Mouse (Mus musculus) bone marrow macrophage, adult 2 months (primary cell): ENCODE data around the gene Gm20388. TPM values are rescaled to one million over a fixed set of nuclear protein-coding genes. Genes with fewer than 3 reads are reported as not detected.
"Not testable (repeated sequence)": the region's sequence is repeated elsewhere in the genome, so short reads cannot be mapped to it uniquely, and the experiment has no call there.

Experiments used
- H3K27ac ChIP-seq: 2 replicates; pipeline ENCODE4 v1.5.1; 2012; ENCODE audit warnings: low read depth, low read length; ENCODE audit not compliant: insufficient read depth
- H3K4me1 ChIP-seq: 2 replicates; pipeline ENCODE4 v1.6.1; 2012; ENCODE audit warnings: low read length; ENCODE audit not compliant: control insufficient read depth, insufficient read depth
- H3K4me3 ChIP-seq: 2 replicates; pipeline ENCODE4 v1.5.1; 2012; ENCODE audit warnings: mild to moderate bottlenecking, low read length, moderate library complexity; ENCODE audit not compliant: insufficient read depth
- CTCF ChIP-seq: IDR thresholded peaks from 2 replicates; pipeline ENCODE4 v1.5.1; 2012; ENCODE audit warnings: low read depth, mild to moderate bottlenecking, low read length, moderate library complexity
- POLR2A ChIP-seq: IDR thresholded peaks from 2 replicates; pipeline ENCODE4 v1.6.1; 2012; ENCODE audit warnings: mild to moderate bottlenecking, low read depth, low read length, borderline replicate concordance
- polyA plus RNA-seq: library from polyadenylated mRNA; stranded (reverse); fragments of >200 nt; gene quantifications from 2 replicates; pipeline ENCODE4 v1.2.4, GENCODE M21; 2012; ENCODE audit not compliant: missing spikeins, insufficient read depth, insufficient read length

Gm20388 gene
- polyA plus RNA-seq, 1 experiment: 32.7 TPM

DNA sequence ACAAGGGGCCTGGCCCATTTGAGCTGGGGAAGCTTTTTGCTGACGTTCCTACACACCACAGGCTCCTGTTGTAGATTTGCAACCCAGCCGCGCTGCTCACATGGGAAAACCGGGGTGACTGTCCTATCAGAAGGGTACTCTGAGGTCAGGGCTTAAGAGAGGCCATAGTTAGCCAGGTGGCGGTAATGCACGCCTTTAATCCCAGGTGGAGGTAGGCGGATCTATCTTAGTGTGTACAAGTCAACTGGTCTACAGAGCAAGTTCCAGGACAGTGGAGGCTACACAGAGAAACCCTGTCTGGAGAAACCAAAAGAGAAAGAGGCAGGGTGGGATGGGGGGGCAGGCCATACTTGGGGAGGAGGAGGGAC, 2409.1 kb downstream of the Gm20388 start:
- Histone ChIP-seq H3K4me1 (peaks cover 28% of the 10 kb centered on the region), H3K4me3 (no peak overlapping the region), H3K27ac (no peak overlapping the region)
- TF ChIP-seq POLR2A: no peak
- no peak for TF ChIP-seq CTCF

DNA sequence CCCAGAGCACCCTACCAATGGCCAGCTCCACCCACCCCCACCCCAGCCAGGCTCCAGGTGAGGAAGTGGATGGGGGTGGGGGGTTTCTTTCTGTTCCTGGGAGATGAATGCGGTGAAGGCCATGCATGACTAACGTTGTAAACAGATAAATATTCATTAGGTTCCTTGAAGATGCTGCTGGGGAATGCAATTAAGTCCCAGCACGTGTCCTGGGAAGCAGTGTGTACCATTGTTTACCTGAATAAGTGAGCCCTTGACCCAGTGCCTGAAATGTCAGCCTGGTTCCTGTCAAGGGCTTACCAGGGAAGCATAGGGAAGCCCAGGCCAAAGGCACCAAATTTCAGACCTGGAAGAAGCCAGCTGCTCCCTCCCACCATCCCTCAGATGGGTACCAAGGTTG, 2409.9 kb downstream of the Gm20388 start:
- Histone ChIP-seq H3K27ac (no peak overlapping the region), H3K4me1 (peaks cover 23% of the 10 kb centered on the region), H3K4me3 (no peak overlapping the region)
- TF ChIP-seq CTCF (no peak), POLR2A (no peak)

GRCm38 (mm10) chr8:122321455-122321921, 2410.8 kb downstream of the Gm20388 start:
- Histone ChIP-seq H3K27ac (no peak overlapping the region), H3K4me3 (no peak overlapping the region), H3K4me1 (peaks cover 21% of the 10 kb centered on the region)

DNA sequence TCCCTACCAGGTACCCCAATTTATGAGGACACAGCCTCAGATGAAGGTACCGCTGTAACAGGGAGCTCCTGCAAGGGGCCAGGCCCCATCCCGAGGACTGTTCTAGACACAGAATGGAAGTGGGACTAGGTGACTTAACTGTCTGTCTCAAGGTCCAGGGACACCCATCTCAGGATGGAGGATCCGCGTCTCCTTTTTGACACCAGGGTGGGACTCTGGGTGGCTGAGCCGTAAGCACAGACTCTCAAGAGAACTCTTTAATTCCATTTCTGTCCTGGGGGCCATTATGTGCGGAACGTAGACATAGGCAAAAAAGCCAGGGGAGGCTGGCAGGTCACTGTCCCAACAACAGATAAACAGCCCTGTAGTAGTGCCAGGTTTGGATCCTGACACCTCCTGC, 2411.5 kb downstream of the Gm20388 start:
- no peak overlapping the region for H3K27ac ChIP-seq
- TF ChIP-seq POLR2A: no peak
- no peak for TF ChIP-seq CTCF
- H3K4me3 ChIP-seq: no peak overlapping the region
- peaks cover 21% of the 10 kb centered on the region for H3K4me1 ChIP-seq

More at GRCm38 (mm10) chr8:122321455-122321921, 2410.8 kb downstream of the Gm20388 start:
- TF ChIP-seq CTCF (no peak), POLR2A (no peak)

DNA sequence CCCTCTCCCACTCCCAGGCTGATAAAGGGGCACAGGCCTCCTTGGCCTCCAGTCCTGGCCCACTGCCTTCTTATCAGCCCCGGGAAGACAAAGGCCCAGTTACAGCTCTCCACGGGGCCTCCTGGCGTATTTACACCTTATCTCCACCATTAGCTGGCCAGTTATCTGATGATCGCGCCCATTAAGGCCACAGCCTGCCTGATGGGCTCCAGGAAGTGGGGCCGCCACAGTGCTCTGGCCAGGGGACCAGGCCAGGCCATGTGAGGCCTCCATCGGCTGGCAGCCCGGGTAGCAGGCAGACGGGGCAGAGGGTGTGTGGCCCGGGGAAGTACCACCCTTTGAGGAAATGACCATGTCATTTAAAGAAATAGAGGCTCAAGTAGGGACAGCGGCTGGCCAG, 2412.2 kb downstream of the Gm20388 start:
- H3K4me3 ChIP-seq: no peak overlapping the region
- H3K27ac ChIP-seq: no peak overlapping the region
- TF ChIP-seq CTCF (no peak), POLR2A (no peak)
- peaks cover 17% of the 10 kb centered on the region for H3K4me1 ChIP-seq

DNA sequence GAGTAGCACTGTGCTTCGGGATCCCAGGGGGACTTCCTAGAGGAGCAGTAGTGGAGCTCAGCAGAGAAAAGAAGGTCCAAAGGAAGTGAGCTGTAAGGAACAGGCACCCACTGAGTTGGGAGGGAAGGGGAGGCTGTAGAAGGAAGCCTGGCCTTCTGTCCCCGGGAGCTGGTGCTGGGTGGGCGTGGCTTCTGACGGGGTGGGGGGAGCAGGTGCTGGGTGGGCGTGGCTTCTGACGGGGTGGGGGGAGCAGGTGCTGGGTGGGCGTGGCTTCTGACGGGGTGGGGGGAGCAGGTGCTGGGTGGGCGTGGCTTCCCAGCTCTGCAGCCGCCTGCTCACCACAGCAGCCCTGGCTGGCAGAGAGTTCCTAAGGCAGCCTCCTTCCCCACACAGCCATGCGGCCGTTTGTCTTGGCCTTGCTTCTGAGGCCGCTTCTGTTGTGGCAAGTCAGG, 2413.3 kb downstream of the Gm20388 start:
- H3K27ac ChIP-seq, H3K4me3 ChIP-seq, H3K4me1 ChIP-seq: not testable (repeated sequence)

DNA sequence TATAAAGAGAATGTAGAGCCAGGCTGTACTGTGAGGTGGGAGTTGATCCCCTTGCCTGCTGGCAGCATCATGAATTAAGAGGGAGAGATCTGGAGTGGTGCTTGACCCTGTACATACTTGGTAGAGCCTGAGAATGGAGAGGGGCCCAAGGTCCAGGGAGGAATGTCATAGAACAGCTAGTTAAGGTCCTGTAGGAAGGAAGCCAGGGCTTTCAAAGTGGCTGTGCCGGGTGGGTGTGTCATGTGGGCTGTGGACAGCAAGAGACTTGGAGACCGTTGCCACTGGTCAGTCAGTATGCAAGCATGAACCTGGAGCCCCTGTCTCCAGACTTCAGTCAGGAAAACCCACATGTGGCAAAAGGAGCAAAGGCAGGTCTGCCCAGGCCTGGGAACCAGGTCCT, 2414.6 kb downstream of the Gm20388 start:
- H3K4me3 ChIP-seq: no peak overlapping the region
- H3K27ac ChIP-seq: no peak overlapping the region
- TF ChIP-seq POLR2A: no peak
- TF ChIP-seq CTCF: no peak
- peaks cover 10% of the 10 kb centered on the region for H3K4me1 ChIP-seq

GRCm38 (mm10) chr8:122326114-122326542, 2415.5 kb downstream of the Gm20388 start:
- H3K4me1 ChIP-seq: peaks cover 18% of the 10 kb centered on the region
- no peak overlapping the region for H3K4me3 ChIP-seq

DNA sequence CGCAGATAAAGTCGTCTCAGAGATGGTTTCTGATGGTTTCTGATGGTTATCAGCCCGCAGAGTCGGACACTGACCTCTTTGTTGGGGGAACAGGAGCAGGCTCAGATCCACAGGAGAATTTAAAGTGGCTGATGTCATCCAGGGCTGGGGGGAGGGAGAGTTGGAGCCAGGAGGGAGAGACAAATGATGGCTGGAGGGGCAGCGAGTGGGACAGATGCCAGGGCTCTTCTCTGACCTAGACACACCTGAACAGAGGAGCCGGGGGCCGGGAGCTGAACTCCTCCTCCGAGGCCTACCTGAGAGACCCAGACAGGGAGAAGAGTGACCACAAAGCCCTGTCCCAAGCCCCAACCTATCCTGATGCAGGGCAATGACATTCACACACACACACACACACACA, 2418.4 kb downstream of the Gm20388 start:
- Histone ChIP-seq H3K4me1 (peaks cover 22% of the 10 kb centered on the region), H3K27ac (no peak overlapping the region), H3K4me3 (no peak overlapping the region)
- TF ChIP-seq CTCF (no peak), POLR2A (no peak)

More at GRCm38 (mm10) chr8:122326114-122326542, 2415.5 kb downstream of the Gm20388 start:
- TF ChIP-seq POLR2A: no peak
- TF ChIP-seq CTCF: no peak
- H3K27ac ChIP-seq: no peak overlapping the region

- Histone ChIP-seq H3K4me3 (no peak overlapping the region), H3K27ac (no peak overlapping the region), H3K4me1 (peaks cover 16% of the 10 kb centered on the region)
- TF ChIP-seq CTCF: no peak
- TF ChIP-seq POLR2A: no peak
Measured at GRCm38 (mm10) chr8:122329553-122330239, 2419.1 kb downstream of the Gm20388 start.
